Mouse (Mus musculus) gastrocnemius, adult 18-20 months (tissue): ENCODE measurements around the gene Gm7579. TPM values are rescaled to one million over a fixed set of nuclear protein-coding genes. Genes with fewer than 3 reads are reported as not detected.
"Not testable (repeated sequence)": the region's sequence is repeated elsewhere in the genome, so short reads cannot be mapped to it uniquely, and the experiment has no call there.

Source experiments
- DNase-seq: peaks from one replicate; pipeline ENCODE4 v3.0.0; 2021; ENCODE audit warnings: low spot score
- long read RNA-seq, 2 experiments: library from polyadenylated mRNA; stranded (forward); transcript quantifications; one replicate each; pipeline ENCODE4 v2.0.0; 2021
- total RNA-seq, 2 experiments: library from RNA; stranded (reverse); gene quantifications; 2 replicates each; pipeline ENCODE4 v1.2.3; 2021

Gene Gm7579
- total RNA-seq, result not detected
- long read RNA-seq, experiment 1, result 0 reads
- long read RNA-seq, experiment 2, result 0 reads

DNA sequence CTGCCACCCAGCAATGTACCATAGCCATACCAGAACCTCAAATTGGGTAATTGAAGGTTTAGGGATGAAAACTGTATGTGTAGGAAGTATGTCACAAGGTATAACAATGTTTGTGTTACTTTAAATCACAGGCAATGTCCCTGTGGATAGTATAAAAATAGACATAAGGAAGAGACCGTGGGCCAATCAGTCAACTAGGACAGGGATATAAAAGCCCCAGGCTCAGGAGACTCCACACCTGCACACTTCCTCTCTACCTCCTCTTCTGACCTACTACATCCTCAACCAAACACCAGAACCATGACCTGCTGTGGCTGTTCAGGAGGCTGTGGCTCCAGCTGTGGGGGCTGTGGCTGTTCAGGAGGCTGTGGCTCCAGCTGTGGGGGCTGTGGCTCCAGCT is at the start of gene Gm7579:
Gm7579 (plus strand) TSS at position 301 of the 400 bp plus-strand sequence.
- no peak for DNase-seq

DNA sequence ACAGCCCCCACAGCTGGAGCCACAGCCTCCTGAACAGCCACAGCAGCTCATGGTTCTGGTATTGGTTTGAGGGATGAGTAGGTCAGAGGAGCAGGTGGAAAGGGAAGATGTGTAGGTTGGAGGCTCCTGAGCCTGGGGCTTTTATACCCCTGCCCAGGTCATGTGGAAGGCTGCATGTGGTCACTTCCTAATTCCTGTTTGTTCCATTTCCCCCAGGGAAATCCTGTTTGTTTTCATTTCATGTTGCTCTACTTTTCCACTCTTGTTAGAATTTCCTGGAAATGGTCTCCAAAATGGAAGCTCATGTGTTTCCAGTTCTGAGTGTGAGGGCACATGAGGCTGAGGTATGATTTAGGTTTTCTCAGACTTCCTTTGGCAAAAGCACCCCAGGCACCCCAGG is 46.0 kb upstream of the Gm7579 start, which contains the start of gene Gm4553:
Gm4553 (minus strand) TSS at position 101 of the 400 bp plus-strand sequence.
- DNase-seq, result not testable (repeated sequence)

DNA sequence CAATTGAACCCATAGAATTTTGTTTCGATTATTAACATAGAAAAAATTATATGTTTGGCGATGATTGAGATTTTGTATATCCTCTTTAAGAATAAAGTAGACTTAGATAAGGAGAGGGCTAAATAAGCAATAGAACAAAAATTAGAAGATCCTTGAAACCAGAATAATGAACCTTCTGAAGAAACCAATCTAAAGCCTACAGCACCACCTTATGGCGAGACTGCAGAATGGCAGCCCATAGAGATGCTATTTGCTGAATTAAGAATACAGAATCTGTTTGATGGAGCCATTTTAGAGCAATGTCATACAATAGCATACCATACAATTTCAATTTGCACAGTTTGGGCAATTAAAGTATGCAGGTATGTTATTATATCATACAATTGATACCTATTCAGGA is 41.8 kb upstream of the Gm7579 start:
- no peak for DNase-seq

DNA sequence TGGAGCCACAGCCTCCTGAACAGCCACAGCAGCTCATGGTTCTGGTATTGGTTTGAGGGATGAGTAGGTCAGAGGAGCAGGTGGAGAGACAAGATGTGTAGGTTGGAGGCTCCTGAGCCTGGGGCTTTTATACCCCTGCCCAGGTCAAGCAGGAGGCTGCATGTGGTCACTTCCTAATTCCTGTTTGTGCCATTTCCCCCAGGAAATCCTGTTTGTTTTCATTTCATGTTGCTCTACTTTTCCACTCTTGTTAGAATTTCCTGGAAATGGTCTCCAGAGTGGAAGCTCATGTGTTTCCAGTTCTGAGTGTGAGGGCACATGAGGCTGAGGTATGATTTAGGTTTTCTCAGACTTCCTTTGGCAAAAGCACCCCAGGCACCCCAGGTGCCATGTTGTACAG is 35.8 kb upstream of the Gm7579 start, which contains the start of gene Krtap5-2:
Krtap5-2 (minus strand) TSS at position 101 of the 400 bp plus-strand sequence.
- DNase-seq, result not testable (repeated sequence)

DNA sequence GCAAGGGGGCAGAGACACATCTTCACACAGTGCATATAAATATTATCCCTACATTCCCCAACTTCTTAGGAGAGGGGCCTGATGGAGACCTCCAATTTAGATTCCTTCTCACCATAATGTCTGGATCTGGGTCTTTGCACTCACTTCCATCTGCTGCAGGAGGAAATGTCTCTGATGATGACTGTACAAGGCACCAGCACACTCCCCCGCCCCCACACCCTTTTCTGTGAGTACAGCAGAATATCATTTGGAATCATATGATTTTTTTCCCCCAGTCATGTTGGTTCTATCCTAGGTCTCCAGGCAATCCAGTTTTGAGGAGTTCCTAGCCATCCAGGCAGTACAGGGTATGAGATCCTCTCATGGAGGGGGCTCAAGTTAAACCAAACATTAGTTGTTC is 33.0 kb upstream of the Gm7579 start:
- DNase-seq, result no peak

DNA sequence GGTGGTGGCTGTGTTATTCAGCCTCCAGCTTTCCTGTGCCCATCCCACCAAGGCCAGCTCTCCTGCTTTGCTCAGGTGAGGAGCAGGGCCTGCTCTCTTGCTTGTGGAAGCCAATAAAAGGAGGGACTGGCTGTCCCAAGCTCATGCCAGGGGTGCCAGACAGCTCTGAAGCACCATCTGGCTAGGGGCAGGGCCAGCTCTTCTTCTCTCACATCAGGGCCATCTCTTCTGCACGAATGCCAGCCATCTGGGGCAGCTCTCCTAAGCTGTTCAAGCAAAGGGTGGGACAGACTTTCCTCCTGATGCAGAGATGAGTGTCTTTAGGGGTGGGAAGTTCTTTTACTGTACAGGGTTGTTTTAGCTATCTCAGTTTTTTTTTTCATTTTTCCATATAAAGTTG is 30.6 kb upstream of the Gm7579 start:
- no peak for DNase-seq

DNA sequence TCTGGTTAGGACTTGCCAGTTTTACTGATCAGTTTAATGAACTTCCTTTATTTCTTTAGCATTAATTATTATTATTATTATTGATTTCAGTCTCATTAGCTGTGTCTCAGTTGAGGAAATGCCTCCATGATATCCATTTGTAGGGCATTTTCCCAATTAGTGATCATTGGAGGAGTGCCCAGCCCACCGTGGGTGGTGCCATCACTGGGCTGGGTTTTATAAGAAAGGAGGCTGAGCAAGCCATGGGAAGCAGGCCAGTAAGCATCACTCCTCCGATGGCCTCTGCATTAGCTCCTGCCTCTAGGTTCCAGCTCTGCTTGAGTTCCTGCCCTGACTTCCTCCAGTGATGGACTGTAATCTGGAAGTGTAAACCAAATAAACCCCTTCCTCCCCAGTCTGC is 23.5 kb upstream of the Gm7579 start:
- DNase-seq, result no peak

DNA sequence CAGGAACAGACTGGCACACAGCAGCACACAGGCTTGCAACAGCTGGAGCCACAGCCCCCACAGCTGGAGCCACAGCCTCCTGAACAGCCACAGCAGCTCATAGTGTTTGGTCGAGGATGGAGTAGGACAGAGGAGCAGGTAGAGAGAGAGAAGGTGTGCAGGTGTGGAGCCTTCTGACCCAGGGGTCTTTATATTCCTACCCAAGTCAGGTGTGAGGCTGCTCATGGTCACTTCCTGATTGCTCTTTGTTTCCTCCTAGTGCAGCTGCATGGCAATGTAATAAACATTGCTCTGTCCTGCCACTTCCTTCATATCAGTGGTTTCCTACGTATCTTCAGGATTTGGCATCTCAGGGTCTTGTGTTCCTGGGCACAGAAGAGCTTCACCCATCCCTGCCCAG is 21.4 kb upstream of the Gm7579 start, which contains the start of gene Gm10153:
Gm10153 (minus strand) TSS at position 101 of the 400 bp plus-strand sequence.
- no peak for DNase-seq

DNA sequence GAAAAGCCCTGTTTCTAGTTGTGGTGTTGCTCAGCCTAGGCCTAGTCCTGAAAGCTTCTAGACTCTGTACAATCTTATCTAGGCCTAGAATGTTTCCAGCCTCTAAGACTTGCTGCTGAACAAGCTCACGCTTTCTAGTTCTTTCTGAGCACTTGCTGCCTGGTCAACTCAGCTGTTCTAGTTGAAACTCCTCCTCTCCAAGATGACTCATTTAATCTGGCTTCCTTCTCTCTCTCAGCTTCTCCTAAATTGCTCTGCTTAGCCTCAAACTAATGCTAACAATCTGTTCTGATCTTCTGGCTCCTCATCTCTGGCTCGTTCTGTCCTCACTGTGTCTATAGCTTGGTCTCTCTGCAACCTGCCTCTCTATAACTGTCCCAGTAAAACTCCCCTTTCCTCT is 12.9 kb upstream of the Gm7579 start:
- DNase-seq, result no peak

DNA sequence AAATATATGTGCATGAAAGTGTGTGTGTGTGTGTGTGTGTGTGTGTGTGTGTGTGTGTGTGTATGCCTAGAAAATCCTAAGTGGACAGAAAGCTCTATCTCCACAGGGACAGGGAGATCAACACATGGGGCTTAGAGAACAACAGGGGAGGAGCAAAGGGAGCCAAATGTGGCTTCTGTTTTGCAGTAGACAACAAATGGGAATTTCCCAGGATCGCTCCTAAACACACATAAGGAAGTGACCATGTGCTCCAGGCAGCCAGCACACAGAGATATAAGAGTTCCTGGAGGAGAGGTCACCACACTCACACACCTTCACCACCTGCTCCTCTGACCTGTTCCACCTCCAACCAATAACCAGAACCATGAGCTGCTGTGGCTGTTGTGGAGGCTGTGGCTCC is 10.6 kb upstream of the Gm7579 start, which contains the start of gene Krtap5-3:
Krtap5-3 (plus strand) TSS at position 301 of the 400 bp plus-strand sequence.
- no peak for DNase-seq

DNA sequence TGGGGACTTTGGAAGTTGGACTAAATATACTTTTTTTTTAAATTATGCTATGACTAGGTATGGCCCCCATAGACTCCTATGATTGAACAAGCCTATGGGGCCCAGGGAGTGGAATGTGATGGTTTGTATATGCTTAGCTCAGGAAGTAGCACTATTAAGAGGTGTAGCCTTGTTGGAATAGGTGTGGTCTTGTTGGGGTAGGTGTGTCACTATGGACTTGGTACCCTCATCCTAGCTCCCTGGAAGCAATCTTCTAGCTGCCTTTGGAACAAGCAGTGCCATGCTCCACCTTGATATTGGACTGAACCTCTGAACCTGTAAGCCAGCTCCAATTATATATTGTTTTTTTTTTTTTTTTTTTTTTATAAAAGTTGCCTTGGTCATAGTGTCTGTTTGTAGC is 6.2 kb upstream of the Gm7579 start:
- DNase-seq, result no peak

DNA sequence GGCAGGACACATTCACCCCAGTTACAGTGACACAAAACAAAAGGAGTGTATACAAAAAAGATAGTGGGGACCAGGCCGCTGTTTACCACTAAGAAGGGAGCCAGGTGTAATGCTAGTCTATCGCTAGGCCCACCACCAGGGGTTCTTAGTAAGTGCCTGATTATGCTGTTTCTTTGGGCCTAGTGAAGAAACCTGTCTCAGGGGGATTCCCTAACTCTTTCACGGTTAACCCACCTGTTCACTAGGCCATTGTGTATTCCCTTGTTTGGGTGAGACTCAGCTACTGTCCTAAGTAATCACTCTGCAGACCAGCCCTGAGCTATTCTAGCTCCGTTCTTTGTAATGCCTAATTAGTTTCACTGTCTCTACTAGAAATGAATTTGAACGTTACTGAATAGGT is 4.8 kb upstream of the Gm7579 start:
- not testable (repeated sequence) for DNase-seq

DNA sequence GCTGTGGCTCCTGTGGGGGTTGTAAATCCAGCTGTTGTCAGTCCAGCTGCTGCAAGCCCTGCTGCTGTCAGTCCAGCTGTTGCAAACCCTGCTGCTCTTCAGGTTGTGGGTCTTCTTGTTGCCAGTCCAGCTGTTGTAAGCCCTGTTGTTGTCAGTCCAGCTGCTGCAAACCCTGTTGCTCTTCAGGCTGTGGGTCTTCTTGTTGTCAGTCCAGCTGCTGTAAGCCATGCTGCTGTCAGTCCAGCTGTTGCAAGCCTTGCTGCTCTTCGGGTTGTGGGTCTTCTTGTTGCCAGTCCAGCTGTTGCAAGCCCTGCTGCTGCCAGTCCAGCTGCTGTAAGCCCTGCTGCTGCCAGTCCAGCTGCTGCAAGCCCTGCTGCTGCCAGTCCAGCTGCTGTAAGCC is 477 bp downstream of the Gm7579 start:
- DNase-seq, result not testable (repeated sequence)

DNA sequence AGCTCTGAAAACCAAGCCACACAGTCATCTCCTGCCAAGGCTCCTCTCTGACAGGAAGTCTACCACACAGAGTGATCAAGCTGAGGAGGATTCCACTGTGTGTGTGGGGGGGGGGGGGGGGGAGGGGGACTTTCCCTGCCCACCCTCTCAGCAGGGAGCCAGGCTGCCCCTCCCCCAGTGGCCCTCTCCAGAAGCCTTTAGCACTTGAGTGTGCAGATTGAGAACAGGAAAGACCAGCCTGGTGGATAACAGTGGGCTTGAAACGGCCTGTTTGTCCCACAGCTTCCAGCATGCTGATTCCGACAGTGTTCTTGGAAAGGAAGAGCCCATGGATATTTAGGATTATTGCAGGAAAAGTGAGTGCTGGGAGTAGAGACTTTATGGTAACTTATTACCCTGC is 12.9 kb downstream of the Gm7579 start:
- no peak for DNase-seq

DNA sequence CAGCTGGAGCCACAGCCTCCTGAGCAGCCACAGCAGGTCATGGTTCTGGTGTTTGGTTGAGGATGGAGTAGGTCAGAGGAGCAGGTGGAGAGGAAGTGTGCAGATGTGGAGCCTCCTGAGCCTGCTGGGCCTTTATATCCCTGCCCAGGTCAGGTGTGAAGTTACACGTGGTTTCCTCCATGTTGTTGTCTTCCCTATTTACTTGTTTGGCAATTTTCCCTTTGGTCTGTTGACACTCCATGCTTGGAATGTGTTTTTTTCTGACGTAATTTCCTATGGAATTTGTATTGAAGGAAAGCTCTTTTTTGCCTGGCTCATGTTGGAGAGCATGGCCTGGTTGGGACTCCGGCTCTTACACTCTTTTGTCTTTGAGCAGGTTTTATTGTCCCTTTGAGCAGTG is 18.2 kb downstream of the Gm7579 start, which contains the start of gene Krtap5-5:
Krtap5-5 (minus strand) TSS at position 101 of the 400 bp plus-strand sequence.
- not testable (repeated sequence) for DNase-seq

DNA sequence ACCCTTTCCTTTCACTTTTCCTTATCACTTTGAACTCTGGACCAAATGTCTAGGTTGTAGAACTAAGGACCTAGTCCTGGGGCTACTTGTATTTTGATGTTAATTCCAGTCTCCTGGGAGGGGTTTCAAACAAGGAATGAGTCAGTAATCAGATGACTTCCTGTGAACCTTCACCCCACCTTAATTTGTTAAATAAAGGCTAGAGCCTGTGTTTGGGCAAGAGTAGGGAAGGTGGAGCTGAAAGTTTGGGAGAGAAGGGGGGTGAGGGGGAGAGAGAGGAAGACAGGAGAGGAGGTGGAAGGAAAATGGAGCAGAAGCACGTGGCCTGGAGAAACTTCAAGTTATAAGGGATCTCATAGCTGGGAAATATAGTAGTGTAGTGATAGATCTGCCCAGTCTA is 19.9 kb downstream of the Gm7579 start:
- no peak for DNase-seq

DNA sequence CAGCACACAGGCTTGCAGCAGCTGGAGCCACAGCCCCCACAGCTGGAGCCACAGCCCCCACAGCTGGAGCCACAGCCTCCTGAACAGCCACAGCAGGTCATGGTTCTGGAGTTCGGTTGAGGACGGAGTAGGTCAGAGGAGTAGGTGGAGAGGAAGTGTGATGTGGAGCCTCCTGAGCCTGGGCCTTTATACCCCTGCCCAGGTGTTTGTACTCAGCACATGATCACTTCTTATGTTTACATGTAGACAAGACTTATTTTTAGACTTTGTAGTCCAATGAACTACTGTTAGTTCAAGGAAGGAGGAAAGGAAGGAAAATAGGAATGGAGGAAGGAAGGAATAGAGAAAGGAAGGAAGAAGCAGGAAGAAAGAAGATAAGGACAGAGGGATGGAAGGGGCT is 29.3 kb downstream of the Gm7579 start, which contains the start of gene Gm40460:
Gm40460 (minus strand) TSS at position 101 of the 400 bp plus-strand sequence.
- DNase-seq, result no peak

DNA sequence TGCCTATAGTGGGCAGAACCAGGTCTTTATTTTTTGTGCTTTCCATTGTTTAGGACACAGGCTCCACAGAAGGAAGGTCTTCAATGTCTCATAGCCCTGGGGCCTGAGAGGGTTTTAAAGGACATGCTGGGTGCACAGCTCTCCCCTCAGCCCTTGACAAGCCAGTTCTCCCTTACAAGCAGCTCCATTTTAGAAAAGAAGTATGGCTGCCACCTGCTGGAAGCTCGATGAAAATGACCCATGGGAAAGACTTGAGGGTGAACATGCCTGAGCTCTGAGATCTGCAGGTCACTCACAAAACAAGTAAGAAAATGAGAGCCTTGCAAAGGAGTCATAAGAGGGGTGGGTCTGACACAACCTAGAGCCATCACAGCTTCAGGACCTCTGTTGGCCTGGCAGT is 38.2 kb downstream of the Gm7579 start:
- DNase-seq, result peak; percentile 9

DNA sequence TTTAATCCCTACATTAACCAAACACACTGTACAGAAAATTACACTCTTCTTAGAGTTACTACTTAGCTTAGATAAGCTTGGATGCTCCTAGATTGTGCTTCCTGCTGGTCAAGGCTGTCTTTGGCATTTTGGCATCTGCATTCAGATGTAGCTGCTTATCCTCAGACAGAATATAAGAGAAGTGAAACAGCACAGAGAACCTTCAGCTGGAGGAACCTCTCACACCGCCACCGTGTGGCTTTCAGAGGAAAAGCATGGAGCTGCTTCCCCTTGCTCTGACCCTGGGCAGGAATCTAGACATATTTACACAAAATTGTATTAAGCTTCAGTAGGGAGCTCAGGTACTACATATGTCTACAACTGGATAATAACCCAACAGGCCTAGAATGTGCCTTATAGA is 43.9 kb downstream of the Gm7579 start:
- peak; percentile 3 for DNase-seq

DNA sequence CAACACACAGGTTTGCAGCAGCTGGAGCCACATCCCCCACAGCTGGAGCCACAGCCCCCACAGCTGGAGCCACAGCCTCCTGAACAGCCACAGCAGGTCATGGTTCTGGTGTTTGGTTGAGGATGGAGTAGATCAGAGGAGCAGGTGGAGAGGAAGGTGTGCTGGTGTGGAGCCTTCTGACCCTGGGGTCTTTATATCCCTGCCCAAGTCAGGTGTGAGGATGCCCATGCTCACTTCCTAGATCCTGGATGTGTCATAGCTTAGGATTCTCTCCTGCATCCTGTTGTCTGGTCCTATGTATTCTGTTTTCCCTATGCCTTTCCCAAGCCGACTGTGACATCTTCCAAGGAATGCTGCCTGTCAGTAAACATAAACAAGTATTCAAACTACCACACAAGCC is 46.6 kb downstream of the Gm7579 start, which contains the start of gene Gm2431:
Gm2431 (minus strand) TSS at position 101 of the 400 bp plus-strand sequence.
- not testable (repeated sequence) for DNase-seq
